Mouse (Mus musculus) testis, adult 2 months (tissue): Measurements from ENCODE around the gene H2-T23.

Experiments used
- CTCF ChIP-seq: fragments of 200-500 bp; IDR thresholded peaks from 2 replicates; pipeline ENCODE4 v1.5.1; 2012; ENCODE audit warnings: low read depth, mild to moderate bottlenecking, inconsistent platforms, low read length, moderate library complexity; ENCODE audit not compliant: control insufficient read depth, insufficient read depth, insufficient replicate concordance
- POLR2A ChIP-seq: fragments of 200-500 bp; IDR thresholded peaks from 2 replicates; pipeline ENCODE4 v1.6.1; 2012; ENCODE audit warnings: low read depth, mild to moderate bottlenecking, inconsistent platforms, low read length, moderate library complexity; ENCODE audit not compliant: control insufficient read depth

- no peak for TF ChIP-seq CTCF
- TF ChIP-seq POLR2A, result no peak
Observed at GRCm38 (mm10) chr17:35997713-35998510, 34.7 kb downstream of the H2-T23 start.
